Mouse (Mus musculus): ENCODE data around the gene Abcc2.

Gene Abcc2

DNA sequence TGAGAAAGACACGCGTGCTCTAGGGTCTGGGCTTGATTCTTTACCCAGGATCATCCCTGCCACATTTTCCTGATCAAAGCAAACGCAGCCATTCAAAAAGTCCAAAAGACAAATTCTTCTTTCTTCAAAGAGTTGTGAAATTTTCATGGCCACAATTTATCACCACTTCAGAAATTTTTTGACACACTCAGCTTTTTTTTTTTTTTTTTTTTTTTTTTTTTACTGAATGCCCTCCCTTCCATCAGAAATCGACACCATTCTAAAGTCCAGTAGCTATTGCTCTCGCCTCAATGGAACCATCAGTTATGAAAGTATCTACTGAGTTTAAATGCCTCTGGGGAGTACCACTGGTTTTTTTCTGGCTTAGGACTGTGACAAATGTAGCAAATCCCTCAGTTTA is 1.6 kb upstream of the Abcc2 start:
- DNase-seq: no peak

- DNase-seq: no peak
Observed at GRCm38 (mm10) chr19:43784761-43785160, 2.8 kb downstream of the Abcc2 start.

GRCm38 (mm10) chr19:43786249-43787026 is 4.4 kb downstream of the Abcc2 start:
- no peak for DNase-seq

DNA sequence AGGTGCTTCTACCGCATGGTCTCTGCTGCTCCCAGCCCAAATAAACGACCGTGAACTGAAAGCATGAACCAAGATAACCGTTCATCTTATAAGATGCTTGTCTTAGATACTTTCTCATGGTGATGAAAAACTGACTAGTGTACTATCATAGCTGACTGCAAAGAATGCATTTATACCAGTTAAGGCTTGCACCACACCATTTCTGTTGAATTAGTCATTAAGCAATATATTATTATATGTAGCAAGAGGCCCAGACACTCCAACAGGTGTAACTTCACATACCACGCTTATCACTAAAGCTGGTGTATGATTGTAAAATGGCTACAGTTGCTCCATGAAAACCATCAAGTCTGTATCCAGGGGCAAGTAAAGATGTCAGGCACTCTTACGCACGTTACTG is 7.8 kb downstream of the Abcc2 start:
- DNase-seq: no peak

DNA sequence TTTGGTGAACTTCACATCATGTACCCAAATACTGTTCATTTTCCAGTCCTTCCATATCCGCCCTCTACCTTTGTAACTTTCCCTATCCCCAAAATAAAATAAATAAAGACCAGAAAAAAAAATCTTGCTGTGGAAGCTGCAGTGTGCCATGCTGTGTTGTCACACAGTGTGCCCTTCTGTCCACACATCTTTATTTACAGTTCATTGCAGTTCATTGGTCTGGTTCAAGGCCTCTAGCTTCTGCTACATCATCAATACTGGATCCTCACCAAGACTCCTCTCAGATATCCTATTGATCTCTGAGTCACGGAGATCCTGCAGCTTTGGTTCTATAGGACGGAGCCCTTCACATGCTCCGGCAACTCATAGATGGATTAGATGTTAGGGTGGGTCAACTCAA is 10.5 kb downstream of the Abcc2 start:
- no peak for DNase-seq

DNA sequence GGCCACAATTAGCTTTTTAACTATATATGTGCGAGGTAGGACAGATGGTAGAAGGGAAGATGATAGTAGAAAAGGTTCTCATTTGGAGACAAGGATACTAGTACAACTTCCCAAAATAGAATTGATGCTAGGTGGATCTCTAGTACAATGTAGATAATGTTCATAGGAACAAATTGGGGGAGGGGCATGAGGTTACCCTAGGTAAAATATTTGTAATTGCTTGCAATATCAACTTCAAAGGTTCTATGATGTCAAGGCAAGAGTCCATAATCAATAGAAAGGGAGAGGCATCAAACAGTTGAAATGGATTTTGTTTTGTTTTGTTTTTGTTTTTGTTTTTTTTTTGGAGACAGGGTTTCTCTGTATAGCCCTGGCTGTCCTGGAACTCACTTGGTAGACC is 12.0 kb downstream of the Abcc2 start:
- DNase-seq: no peak

DNA sequence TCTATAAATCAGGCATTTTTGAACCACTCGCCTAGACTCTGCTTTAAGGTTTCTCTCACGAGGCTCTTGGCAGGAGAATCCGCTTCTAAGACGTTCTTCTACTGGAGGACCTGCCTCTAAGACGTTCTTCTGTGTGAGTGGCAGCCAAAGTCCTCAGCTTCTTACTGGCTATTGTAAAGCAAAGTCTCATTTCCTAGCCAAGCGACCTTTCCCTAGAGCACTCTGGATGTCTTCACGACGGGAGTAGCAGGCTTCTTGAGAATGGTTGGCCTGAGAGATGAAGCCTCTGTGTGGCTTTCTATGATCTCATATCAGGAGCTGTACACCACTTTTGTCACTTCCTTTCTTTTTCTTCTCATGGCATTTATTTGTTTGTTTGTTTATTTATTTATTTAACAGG is 13.5 kb downstream of the Abcc2 start:
- no peak for DNase-seq

- no peak for DNase-seq
Observed at GRCm38 (mm10) chr19:43797216-43797615, 15.2 kb downstream of the Abcc2 start.

- no peak for DNase-seq
Observed at GRCm38 (mm10) chr19:43801427-43802051, 19.5 kb downstream of the Abcc2 start.

- no peak for DNase-seq
Observed at GRCm38 (mm10) chr19:43803866-43804265, 21.9 kb downstream of the Abcc2 start.

DNA sequence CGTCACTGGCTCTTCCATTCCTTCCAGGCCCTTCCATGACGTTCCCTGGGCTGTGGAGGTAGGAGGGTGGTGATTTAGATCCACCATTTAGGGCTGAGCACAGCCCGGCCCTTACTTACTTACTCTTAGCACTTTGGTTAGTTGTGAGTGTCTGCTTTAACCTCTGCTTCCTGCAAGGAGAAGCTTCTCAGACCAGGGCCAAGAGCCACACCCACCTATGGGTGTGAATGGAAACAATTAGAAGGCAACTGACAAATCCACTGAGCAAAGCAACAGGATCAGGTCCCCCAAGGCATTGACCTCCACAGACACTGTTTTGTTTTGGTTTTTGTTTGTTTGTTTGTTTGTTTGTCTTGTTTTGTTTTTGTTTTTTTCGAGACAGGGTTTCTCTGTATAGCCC is 27.3 kb downstream of the Abcc2 start:
- DNase-seq: no peak

DNA sequence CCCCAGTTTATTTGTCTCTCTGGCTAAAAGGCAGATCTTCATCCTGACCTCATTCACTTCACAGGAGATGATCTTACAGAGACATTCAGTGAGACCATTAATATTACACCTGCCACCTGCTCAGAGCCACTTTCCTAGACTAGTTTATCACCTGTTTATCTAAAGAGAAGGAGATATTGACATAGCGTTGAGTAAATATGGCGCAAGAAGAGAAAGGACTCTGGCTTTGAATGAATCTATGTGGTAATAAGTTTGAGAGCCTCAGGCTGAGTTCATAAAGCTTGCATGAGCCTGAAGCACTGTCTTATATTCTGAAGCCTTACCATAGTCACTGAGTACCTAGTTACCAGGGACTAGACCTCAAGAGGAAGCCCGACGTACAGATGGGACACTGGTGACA is 29.4 kb downstream of the Abcc2 start:
- DNase-seq: no peak

GRCm38 (mm10) chr19:43813315-43813714 is 31.3 kb downstream of the Abcc2 start:
- no peak for DNase-seq

DNA sequence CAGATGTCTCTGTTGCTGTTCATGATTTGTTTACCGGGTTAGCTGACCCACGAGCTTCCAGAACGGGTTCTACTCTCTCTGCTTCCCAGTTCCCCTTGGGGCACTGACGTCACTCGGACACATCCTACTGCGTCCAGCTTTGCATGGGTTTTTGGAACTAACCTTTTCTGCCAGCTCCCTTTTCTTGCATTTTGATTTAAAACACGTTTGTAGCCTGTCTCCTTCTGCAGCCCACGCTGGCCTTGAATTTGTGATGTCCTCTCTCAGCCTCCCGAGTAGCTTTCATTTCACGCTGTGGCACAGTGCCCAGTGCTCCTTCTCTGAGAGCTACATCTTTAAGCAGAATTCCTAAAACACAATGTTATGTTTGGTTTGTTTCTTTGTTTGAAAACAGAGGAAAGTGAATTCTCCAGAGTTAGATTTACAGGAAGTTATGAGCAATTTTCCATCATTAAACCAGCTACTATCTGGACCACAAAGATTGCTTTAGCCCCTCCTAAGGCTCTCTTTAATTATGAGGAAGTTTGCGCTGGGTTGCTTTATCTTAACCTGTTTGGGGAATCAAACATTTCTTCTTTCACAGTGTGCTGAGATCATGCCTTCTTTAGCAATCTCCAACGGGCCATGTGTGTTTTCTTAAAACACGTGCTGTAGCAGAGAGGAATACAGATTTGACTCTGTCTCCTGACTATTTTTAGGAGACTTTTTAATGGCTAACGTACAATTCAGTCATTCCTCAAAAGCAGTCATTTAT is 33.8 kb downstream of the Abcc2 start:
- DNase-seq: no peak

- DNase-seq: no peak
Observed at GRCm38 (mm10) chr19:43826855-43827254, 44.9 kb downstream of the Abcc2 start.

- DNase-seq: peak; percentile 65
Observed at GRCm38 (mm10) chr19:43832425-43833069, 50.6 kb downstream of the Abcc2 start.

DNA sequence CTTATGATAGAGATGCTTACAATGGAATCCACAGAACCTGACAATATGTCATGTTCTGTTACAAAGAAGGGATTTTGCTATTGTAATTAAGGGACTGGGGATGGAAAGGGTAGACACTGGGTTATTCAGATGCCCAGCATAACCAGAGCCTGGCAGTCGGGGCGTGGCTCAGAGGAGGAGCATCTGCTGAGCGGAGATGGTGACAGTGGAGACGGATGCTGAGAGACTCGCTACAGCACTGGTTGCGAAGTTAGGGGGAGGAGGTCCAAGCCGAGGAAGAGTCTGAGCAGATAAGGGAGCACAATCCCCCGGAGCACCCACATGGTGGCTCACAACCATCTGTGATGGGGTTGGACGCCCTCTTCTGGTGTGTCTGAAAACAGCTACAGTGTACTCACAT is 61.2 kb downstream of the Abcc2 start:
- DNase-seq: no peak

GRCm38 (mm10) chr19:43845331-43845908 is 63.4 kb downstream of the Abcc2 start:
- DNase-seq: no peak

- no peak for DNase-seq
Observed at GRCm38 (mm10) chr19:43847056-43847455, 65.1 kb downstream of the Abcc2 start.

- no peak for DNase-seq
Observed at GRCm38 (mm10) chr19:43847966-43848365, 66.0 kb downstream of the Abcc2 start.

DNA sequence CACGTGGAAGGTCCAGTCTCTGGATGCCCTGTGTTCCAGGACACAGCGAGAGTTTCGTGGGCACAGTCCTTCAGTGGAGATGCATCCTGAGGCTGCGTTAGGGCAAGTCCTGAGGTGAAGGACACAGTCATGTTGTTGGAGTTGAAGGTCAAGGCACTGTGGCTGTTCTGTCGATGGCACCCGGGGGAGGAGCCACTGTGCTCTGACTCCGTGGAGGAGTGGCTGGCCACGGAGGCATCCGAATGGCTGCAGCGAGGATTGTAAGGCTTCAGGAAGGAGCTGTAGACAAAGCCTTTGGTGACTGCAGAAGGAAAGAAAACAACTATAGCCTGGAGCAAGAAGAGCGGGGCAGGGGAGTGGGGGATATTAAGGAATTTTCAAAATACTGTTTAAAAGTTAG is 68.0 kb downstream of the Abcc2 start:
- DNase-seq: no peak

- DNase-seq: peak; percentile 56
Observed at GRCm38 (mm10) chr19:43851996-43852630, 70.1 kb downstream of the Abcc2 start.

Data from cerebellum, adult 9-10 months (tissue).